Mouse (Mus musculus) bone marrow macrophage, adult 2 months (primary cell): ENCODE measurements around the gene Nbl1.

Source experiments
- CTCF ChIP-seq: IDR thresholded peaks from 2 replicates; pipeline ENCODE4 v1.5.1; 2012; ENCODE audit warnings: low read depth, mild to moderate bottlenecking, low read length, moderate library complexity
- POLR2A ChIP-seq: IDR thresholded peaks from 2 replicates; pipeline ENCODE4 v1.6.1; 2012; ENCODE audit warnings: mild to moderate bottlenecking, low read depth, low read length, borderline replicate concordance

GRCm38 (mm10) chr4:139126475-139126874 is 33.7 kb upstream of the Nbl1 start:
- no peak for TF ChIP-seq CTCF
- no peak for TF ChIP-seq POLR2A
